Mouse (Mus musculus) liver, embryonic 14.5 days (tissue): Measurements from ENCODE around the gene Lin52.

ENCODE experiments used
- CTCF ChIP-seq: IDR thresholded peaks from 2 replicates; pipeline ENCODE4 v1.5.1; 2016; ENCODE audit warnings: antibody characterized with exemption, low read depth, control low read depth
- EP300 ChIP-seq: IDR thresholded peaks from 2 replicates; pipeline ENCODE4 v1.6.1; 2016; ENCODE audit warnings: antibody characterized with exemption, low read depth

GRCm38 (mm10) chr12:84407259-84407658 is 44.0 kb upstream of the Lin52 start:
- TF ChIP-seq CTCF = no peak
- TF ChIP-seq EP300 = no peak
